Mouse (Mus musculus): ENCODE measurements around the gene Meltf.
"Not testable (repeated sequence)": the region's sequence is repeated elsewhere in the genome, so short reads cannot be mapped to it uniquely, and the experiment has no call there.

Gene Meltf

GRCm38 (mm10) chr16:31935091-31935979 lies 56.7 kb downstream of the Meltf start:
- DNase-seq = peak; percentile 60

GRCm38 (mm10) chr16:31936568-31936967 lies 58.0 kb downstream of the Meltf start:
- no peak for DNase-seq

GRCm38 (mm10) chr16:31938856-31939255 lies 60.2 kb downstream of the Meltf start:
- no peak for DNase-seq

- DNase-seq = no peak
Observed at GRCm38 (mm10) chr16:31940586-31940985, 62.0 kb downstream of the Meltf start.

GRCm38 (mm10) chr16:31943980-31944379 lies 65.4 kb downstream of the Meltf start:
- DNase-seq = peak; percentile 73

- DNase-seq = peak; percentile 52
Observed at GRCm38 (mm10) chr16:31944698-31945255, 66.2 kb downstream of the Meltf start.

- DNase-seq = no peak
Observed at GRCm38 (mm10) chr16:31945372-31945771, 66.8 kb downstream of the Meltf start.

- not testable (repeated sequence) for DNase-seq
Observed at GRCm38 (mm10) chr16:31945986-31946385, 67.4 kb downstream of the Meltf start.

- no peak for DNase-seq
Observed at GRCm38 (mm10) chr16:31947333-31947732, 68.7 kb downstream of the Meltf start.

GRCm38 (mm10) chr16:31947901-31948316 lies 69.3 kb downstream of the Meltf start:
- DNase-seq = no peak

GRCm38 (mm10) chr16:31948345-31948774 lies 69.8 kb downstream of the Meltf start, which contains the start of the genes 0610012G03Rik and Ncbp2:
Gene 0610012G03Rik, minus strand, starts transcription at chr16:31948494.
Gene Ncbp2, plus strand, starts transcription at chr16:31948513.
- DNase-seq = peak; percentile 94
